20 mouse cellular contexts compared by ENCODE assay signal in the genomic region with DNA sequence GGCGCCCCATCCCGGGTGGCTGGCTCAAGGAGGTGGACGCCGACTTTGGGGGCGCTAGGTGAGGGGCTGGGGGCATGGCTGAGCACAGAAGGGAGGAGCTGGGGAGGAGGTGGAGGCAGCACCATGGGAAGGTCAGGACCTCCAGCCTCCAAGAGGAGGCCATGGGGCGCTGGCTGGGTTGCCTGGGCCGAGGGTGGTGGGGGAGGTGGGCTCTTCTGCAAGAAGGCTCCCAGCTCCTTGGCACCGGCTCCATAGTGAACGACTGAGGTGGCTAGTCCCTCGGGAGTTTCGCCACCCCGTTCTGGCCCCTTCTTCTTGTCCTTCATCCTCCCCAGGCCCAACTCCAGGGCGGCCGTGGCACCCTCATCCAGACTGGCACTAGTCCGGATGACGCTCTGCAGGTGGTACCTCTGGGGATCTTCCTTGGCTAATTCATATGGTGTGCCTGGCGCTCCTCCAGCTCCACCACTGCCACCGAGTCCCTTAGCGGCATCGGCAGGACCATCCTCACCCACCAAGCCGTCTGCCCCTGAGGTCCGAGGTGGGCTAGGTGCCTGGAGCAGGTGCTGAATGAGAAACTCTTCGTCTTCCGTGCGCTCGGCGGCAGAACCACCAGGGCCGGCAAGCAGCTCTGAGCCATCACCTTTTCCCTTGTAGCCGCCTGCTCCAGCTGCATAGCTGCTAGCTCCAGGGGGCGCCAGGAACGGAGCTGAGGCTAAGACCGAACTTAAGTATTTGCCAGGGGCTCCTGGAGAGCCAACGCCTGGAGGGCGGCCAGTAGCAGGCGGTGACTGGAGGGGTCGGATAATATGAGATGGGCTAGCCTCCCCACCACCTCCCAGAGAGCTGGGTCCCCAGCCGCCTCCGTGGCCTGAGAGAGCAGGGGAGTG. TPM values are rescaled to one million over a fixed set of nuclear protein-coding genes. Genes with fewer than 3 reads are reported as not detected.
A peak's percentile ranks its signal among the peaks of the same experiment; 100 is the strongest.
DNase-seq lines count a peak whose midpoint lies in the region; ATAC-seq and TF ChIP-seq lines count a peak whose summit lies in the region.
"Had no signal": no experiment of that assay in that cellular context is flagged by ENCODE, and none has a peak within 500 bp of the region (broad histone marks: within the 10 kb centered on the region; RNA-seq: fewer than 3 reads in every experiment).

No protein-coding gene starts in this region.

- peak; percentile 33 for TF ChIP-seq CTCF in ES-Bruce4 (IDR thresholded peaks at IDR 0.05; ENCODE audit: low read depth, low read length)
- no peak for TF ChIP-seq CTCF in lung, postnatal 0 days (IDR thresholded peaks at IDR 0.05)

- H3K36me3 ChIP-seq in heart, embryonic 11.5 days (ENCODE audit: control insufficient read depth, insufficient read depth, low read length) = peaks cover 61% of the 10 kb centered on the region
- peaks cover 33% of the 10 kb centered on the region for H3K36me3 ChIP-seq in ES-Bruce4 (ENCODE audit: control insufficient read depth, insufficient read depth, low read length, poor library complexity, severe bottlenecking)
- H3K36me3 ChIP-seq in limb, embryonic 10.5 days = peaks cover 82% of the 10 kb centered on the region
- H3K36me3 ChIP-seq in lung, postnatal 0 days (ENCODE audit: insufficient read depth, low read length) = peaks cover 28% of the 10 kb centered on the region

- TF ChIP-seq POLR2A in ES-Bruce4 (IDR thresholded peaks at IDR 0.05; ENCODE audit: insufficient read depth, low read length) = no peak

- H3K27me3 ChIP-seq in heart, embryonic 11.5 days (ENCODE audit: control insufficient read depth, insufficient read depth, low read length) = no peaks in the 10 kb centered on the region
- no peaks in the 10 kb centered on the region for H3K27me3 ChIP-seq in ES-Bruce4 (ENCODE audit: control insufficient read depth, insufficient read depth, low read length, poor library complexity, severe bottlenecking)
- H3K27me3 ChIP-seq in limb, embryonic 10.5 days (ENCODE audit: low read depth, poor library complexity, severe bottlenecking) = no peaks in the 10 kb centered on the region
- no peaks in the 10 kb centered on the region for H3K27me3 ChIP-seq in lung, postnatal 0 days (replicated peaks; ENCODE audit: insufficient read depth, low read length)
- H3K27me3 ChIP-seq: hindbrain, embryonic 12.5 days; limb, embryonic 12.5 days; liver, embryonic 15.5 days had no signal

- DNase-seq in cerebellum, adult 11-12 months = peak; percentile 63
- DNase-seq in cerebellum, postnatal 14 days = no peak
- DNase-seq in heart, postnatal 4 days = no peak
- no peak for DNase-seq in limb, embryonic 10.5 days (ENCODE audit: low spot score)
- no peak for DNase-seq in adrenal gland, adult 18-20 months (ENCODE audit: low spot score in 2 of 2)
- DNase-seq in lung, postnatal 0 days (ENCODE audit: low spot score) = no peak
- DNase-seq: adrenal gland, adult 2 months; kidney, postnatal 10 days; lung, postnatal 36 days; right cerebral cortex, postnatal 25 days; thymus, postnatal 25 days had no signal

- no peaks in the 10 kb centered on the region for H3K9me3 ChIP-seq in heart, embryonic 11.5 days (replicated peaks; ENCODE audit: control insufficient read depth, low read length)
- no peaks in the 10 kb centered on the region for H3K9me3 ChIP-seq in ES-Bruce4 (replicated peaks; ENCODE audit: control insufficient read depth, insufficient read depth, low read length, poor library complexity, severe bottlenecking)
- no peaks in the 10 kb centered on the region for H3K9me3 ChIP-seq in limb, embryonic 10.5 days (replicated peaks)
- no peaks in the 10 kb centered on the region for H3K9me3 ChIP-seq in lung, postnatal 0 days (ENCODE audit: low read length)
- H3K9me3 ChIP-seq: hindbrain, embryonic 12.5 days; limb, embryonic 12.5 days; liver, embryonic 15.5 days had no signal

- no peak overlapping the region for H3K4me3 ChIP-seq in heart, embryonic 11.5 days (ENCODE audit: low read depth, low read length)
- H3K4me3 ChIP-seq in ES-Bruce4 (ENCODE audit: low read depth, low read length) = 0 out of 2 replicates have a peak overlapping the region, but pooled peaks have one; percentile 3
- H3K4me3 ChIP-seq in limb, embryonic 10.5 days = peak overlapping the region; percentile 12; the same call in 1 of the 2 replicates
- no peak overlapping the region for H3K4me3 ChIP-seq in lung, postnatal 0 days (ENCODE audit: low read depth, low read length)
- H3K4me3 ChIP-seq: heart, adult 2 months; hindbrain, embryonic 12.5 days; layer of hippocampus, adult 2 months; liver, embryonic 15.5 days had no signal

- peaks cover 5% of the 10 kb centered on the region; the same call in 1 of the 2 replicates for H3K4me1 ChIP-seq in heart, embryonic 11.5 days (ENCODE audit: control insufficient read depth, insufficient read depth, low read length)
- H3K4me1 ChIP-seq in ES-Bruce4 (ENCODE audit: control insufficient read depth, insufficient read depth, low read length) = peaks cover 5% of the 10 kb centered on the region
- peaks cover 29% of the 10 kb centered on the region for H3K4me1 ChIP-seq in limb, embryonic 10.5 days
- peaks cover 4% of the 10 kb centered on the region; the same call in 1 of the 2 replicates for H3K4me1 ChIP-seq in lung, postnatal 0 days (ENCODE audit: insufficient read depth, low read depth, low read length)

- ATAC-seq in heart, embryonic 11.5 days (replicated peaks; ENCODE audit: insufficient number of reproducible peaks, low FRiP score, low TSS enrichment) = no peak
- ATAC-seq in lung, postnatal 0 days = no peak
- ATAC-seq: forebrain, embryonic 14.5 days; intestine, embryonic 16.5 days had no signal

- no peak for TF ChIP-seq EP300 in ES-Bruce4 (IDR thresholded peaks at IDR 0.05; ENCODE audit: insufficient read depth, low read depth, low read length)
- TF ChIP-seq EP300 in lung, postnatal 0 days (IDR thresholded peaks at IDR 0.05) = no peak

- WGBS in heart, embryonic 11.5 days (ENCODE audit: insufficient replicate concordance) = 92% methylated on average over 38 of the region's 38 CpGs
- WGBS in limb, embryonic 10.5 days = 95% methylated on average over 37 of the region's 38 CpGs
- WGBS in lung, postnatal 0 days = 89% methylated on average over 34 of the region's 38 CpGs

- H3K9ac ChIP-seq in heart, embryonic 11.5 days (ENCODE audit: low read depth, low read length) = peak overlapping the region; percentile 22; the same call in 1 of the 2 replicates
- H3K9ac ChIP-seq in ES-Bruce4 (ENCODE audit: low read depth, poor library complexity, severe bottlenecking) = no peak overlapping the region
- no peak overlapping the region for H3K9ac ChIP-seq in lung, postnatal 0 days (replicated peaks; ENCODE audit: low read depth)
- H3K9ac ChIP-seq: hindbrain, embryonic 12.5 days; limb, embryonic 12.5 days; liver, embryonic 15.5 days had no signal

- H3K4me2 ChIP-seq in heart, embryonic 11.5 days = no peak overlapping the region
- no peak overlapping the region for H3K4me2 ChIP-seq in lung, postnatal 0 days (replicated peaks; ENCODE audit: low read depth, low read length)
- H3K4me2 ChIP-seq: hindbrain, embryonic 12.5 days; limb, embryonic 12.5 days; liver, embryonic 15.5 days had no signal

- no peak overlapping the region for H3K27ac ChIP-seq in heart, embryonic 11.5 days (ENCODE audit: low read depth, low read length)
- no peak overlapping the region for H3K27ac ChIP-seq in ES-Bruce4 (ENCODE audit: insufficient read depth, low read length)
- no peak overlapping the region for H3K27ac ChIP-seq in limb, embryonic 10.5 days
- H3K27ac ChIP-seq in lung, postnatal 0 days (ENCODE audit: low read length) = no peak overlapping the region
- H3K27ac ChIP-seq: heart, adult 2 months; hindbrain, embryonic 12.5 days; layer of hippocampus, adult 2 months; limb, embryonic 12.5 days; liver, embryonic 15.5 days had no signal

RNA-seq across cellular contexts. Expression of gene Prr12, which starts 4.4 kb away (rescaled TPM):
- 7.9 and 12.1 TPM in 2 replicates for polyA plus RNA-seq in heart, embryonic 11.5 days (2014; fragmentation: Nextera tagmentation; extraction: Ambion mirVana)
- 10 to 100 TPM; 35.4 to 36.7 TPM for total RNA-seq in heart, postnatal 4 days (2021)
- 35.0 and 35.5 TPM in 2 replicates for polyA plus RNA-seq in ES-Bruce4 (2011; ENCODE audit: insufficient read depth, insufficient read length, low read depth, missing spikeins)
- polyA plus RNA-seq in limb, embryonic 10.5 days (2016; fragmentation: Nextera tagmentation; extraction: Ambion mirVana) = 16.3 and 18.1 TPM in 2 replicates
- total RNA-seq in adrenal gland, adult 18-20 months (2021) = 10 to 100 TPM; 30.8 to 45.3 TPM
- 6.4 and 6.7 TPM in 2 replicates for polyA plus RNA-seq in lung, postnatal 0 days (2015; fragmentation: Nextera tagmentation; extraction: Ambion mirVana)

RNA-seq across cellular contexts. Expression of gene Nosip, which starts 14.0 kb away (rescaled TPM):
- 54.2 and 58.9 TPM in 2 replicates for polyA plus RNA-seq in heart, embryonic 11.5 days (2014; fragmentation: Nextera tagmentation; extraction: Ambion mirVana)
- 10 to 100 TPM; 31.7 to 34.6 TPM for total RNA-seq in heart, postnatal 4 days (2021)
- polyA plus RNA-seq in ES-Bruce4 (2011; ENCODE audit: insufficient read depth, insufficient read length, low read depth, missing spikeins) = 58.1 and 62.4 TPM in 2 replicates
- 80.4 and 81.2 TPM in 2 replicates for polyA plus RNA-seq in limb, embryonic 10.5 days (2016; fragmentation: Nextera tagmentation; extraction: Ambion mirVana)
- total RNA-seq in adrenal gland, adult 18-20 months (2021) = 10 to 100 TPM; 44.3 to 46.8 TPM
- 54.6 and 62.8 TPM in 2 replicates for polyA plus RNA-seq in lung, postnatal 0 days (2015; fragmentation: Nextera tagmentation; extraction: Ambion mirVana)

RNA-seq across cellular contexts. Expression of gene Prrg2, which starts 14.2 kb away (rescaled TPM):
- polyA plus RNA-seq in heart, embryonic 11.5 days (2014; fragmentation: Nextera tagmentation; extraction: Ambion mirVana) = 11.7 and 13.3 TPM in 2 replicates
- total RNA-seq in heart, postnatal 4 days (2021) = 10 to 100 TPM in 1 of 2 experiments, 1 to 10 TPM in 1; 9.5 to 10.2 TPM
- polyA plus RNA-seq in ES-Bruce4 (2011; ENCODE audit: insufficient read depth, insufficient read length, low read depth, missing spikeins) = 7.7 and 12.0 TPM in 2 replicates
- 16.8 and 24.8 TPM in 2 replicates for polyA plus RNA-seq in limb, embryonic 10.5 days (2016; fragmentation: Nextera tagmentation; extraction: Ambion mirVana)
- total RNA-seq in adrenal gland, adult 18-20 months (2021) = 10 to 100 TPM; 14.9 to 28.3 TPM
- polyA plus RNA-seq in lung, postnatal 0 days (2015; fragmentation: Nextera tagmentation; extraction: Ambion mirVana) = 36.8 and 40.8 TPM in 2 replicates

RNA-seq across cellular contexts. Expression of gene Rras, which starts 30.5 kb away (rescaled TPM):
- 74.4 and 76.1 TPM in 2 replicates for polyA plus RNA-seq in heart, embryonic 11.5 days (2014; fragmentation: Nextera tagmentation; extraction: Ambion mirVana)
- total RNA-seq in heart, postnatal 4 days (2021) = 10 to 100 TPM; 71.2 to 73.4 TPM
- 72.4 and 80.4 TPM in 2 replicates for polyA plus RNA-seq in ES-Bruce4 (2011; ENCODE audit: insufficient read depth, insufficient read length, low read depth, missing spikeins)
- polyA plus RNA-seq in limb, embryonic 10.5 days (2016; fragmentation: Nextera tagmentation; extraction: Ambion mirVana) = 15.6 and 18.3 TPM in 2 replicates
- 100 to 1,000 TPM in 1 of 2 experiments, 10 to 100 TPM in 1; 86.9 to 106 TPM for total RNA-seq in adrenal gland, adult 18-20 months (2021)
- 160 TPM in 2 replicates for polyA plus RNA-seq in lung, postnatal 0 days (2015; fragmentation: Nextera tagmentation; extraction: Ambion mirVana)

RNA-seq across cellular contexts. Expression of gene Scaf1, which starts 32.1 kb away (rescaled TPM):
- 37.9 and 42.5 TPM in 2 replicates for polyA plus RNA-seq in heart, embryonic 11.5 days (2014; fragmentation: Nextera tagmentation; extraction: Ambion mirVana)
- 10 to 100 TPM; 78.5 to 80.3 TPM for total RNA-seq in heart, postnatal 4 days (2021)
- polyA plus RNA-seq in ES-Bruce4 (2011; ENCODE audit: insufficient read depth, insufficient read length, low read depth, missing spikeins) = 64.2 and 73.2 TPM in 2 replicates
- polyA plus RNA-seq in limb, embryonic 10.5 days (2016; fragmentation: Nextera tagmentation; extraction: Ambion mirVana) = 47.8 and 50.6 TPM in 2 replicates
- 10 to 100 TPM; 75.1 to 85.9 TPM for total RNA-seq in adrenal gland, adult 18-20 months (2021)
- polyA plus RNA-seq in lung, postnatal 0 days (2015; fragmentation: Nextera tagmentation; extraction: Ambion mirVana) = 18.1 and 20.5 TPM in 2 replicates

Comparison
In these comparisons a context has a peak if more than half of its experiments do, and no peak if none do; other contexts are left out.
1. H3K4me3 ChIP-seq: peak in ES-Bruce4 (single experiment) and limb, embryonic 10.5 days (single experiment); none in heart, embryonic 11.5 days (single experiment) and lung, postnatal 0 days (single experiment).